Mouse (Mus musculus): ENCODE measurements at regions not wholly inside any gene's neighbourhood (a gene's known extent, or its start where the extent isn't known, plus 50 kb on each side); places are given as distances from the start of the nearest gene placed in this dataset.
A peak's percentile ranks its signal among the peaks of the same experiment; 100 is the strongest.

- no peak for ATAC-seq (replicated peaks; ENCODE audit: low FRiP score, poor library complexity, severe bottlenecking)
These were observed 99.4 kb upstream of the Gpr12 start for GRCm38 (mm10) chr5:146684429-146684828.

DNA sequence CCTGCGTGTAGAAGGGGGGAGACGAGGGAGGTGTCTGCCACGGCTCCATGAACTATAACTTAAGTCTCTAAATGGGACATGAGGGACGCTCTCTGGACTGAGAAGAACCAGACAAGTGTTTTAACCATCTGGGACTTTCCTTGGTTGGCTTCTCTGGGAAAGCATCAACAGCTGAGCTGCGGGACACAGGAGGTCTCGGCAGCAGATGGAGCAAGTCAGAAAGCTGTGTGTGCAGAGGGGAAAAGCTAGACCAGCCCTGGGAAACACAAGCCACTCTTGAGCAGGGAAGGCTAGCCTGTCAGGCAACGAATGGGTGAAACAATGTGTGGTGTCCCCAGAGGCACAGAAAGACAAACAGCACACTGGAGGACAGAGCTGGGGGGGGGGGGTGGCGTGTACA lies 98.5 kb upstream of the Gpr12 start:
- no peak for ATAC-seq (replicated peaks; ENCODE audit: low FRiP score, poor library complexity, severe bottlenecking)

DNA sequence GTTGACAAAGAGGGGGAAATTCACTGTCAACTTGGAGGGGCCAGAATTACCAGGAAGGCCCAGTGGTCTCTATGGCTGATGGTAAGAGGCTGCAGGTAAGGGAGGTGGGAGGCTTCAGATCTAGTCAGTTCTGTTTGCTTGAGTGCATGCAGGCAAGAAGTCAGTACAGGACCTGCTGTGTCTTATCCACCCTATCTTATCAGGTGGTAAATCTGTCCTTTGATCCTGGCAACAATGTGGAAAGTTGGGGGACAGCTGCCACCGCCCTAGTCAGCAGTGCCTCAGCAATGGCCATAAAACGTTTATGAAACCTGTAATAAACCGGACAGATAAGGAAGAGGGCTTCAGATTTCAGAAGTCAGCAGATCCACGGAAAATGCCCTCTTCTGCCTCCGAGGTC lies 97.9 kb upstream of the Gpr12 start:
- no peak for ATAC-seq (replicated peaks; ENCODE audit: low FRiP score, poor library complexity, severe bottlenecking)

GRCm38 (mm10) chr5:146681512-146681911 lies 96.5 kb upstream of the Gpr12 start:
- no peak for ATAC-seq (replicated peaks; ENCODE audit: low FRiP score, poor library complexity, severe bottlenecking)

DNA sequence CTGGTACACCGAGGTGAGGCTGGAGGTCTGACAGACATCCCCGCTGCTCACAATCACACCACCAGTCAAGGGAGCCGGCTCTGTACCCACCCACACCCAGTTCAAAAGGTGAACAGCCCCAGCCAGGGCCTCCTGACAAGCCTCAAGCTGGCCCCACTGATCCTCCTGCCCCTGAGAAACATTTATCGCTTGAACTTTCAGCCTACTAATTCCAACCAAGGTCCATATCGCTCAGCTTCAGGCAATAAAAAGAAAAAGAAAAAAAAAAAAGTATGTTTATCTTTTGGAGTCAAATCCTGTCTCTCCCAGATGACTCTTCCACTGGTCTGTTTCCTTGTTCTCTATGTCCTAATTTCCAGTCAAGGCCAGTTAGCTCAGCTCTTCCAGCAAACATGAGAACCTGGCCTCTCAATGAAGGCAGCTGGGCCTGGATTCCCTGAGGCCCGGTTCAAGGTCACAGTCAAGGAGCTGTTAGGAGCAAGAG lies 94.2 kb upstream of the Gpr12 start:
- ATAC-seq (replicated peaks; ENCODE audit: low FRiP score, poor library complexity, severe bottlenecking), result 0 out of 2 replicates have a peak, but pooled peaks have one; percentile 25

DNA sequence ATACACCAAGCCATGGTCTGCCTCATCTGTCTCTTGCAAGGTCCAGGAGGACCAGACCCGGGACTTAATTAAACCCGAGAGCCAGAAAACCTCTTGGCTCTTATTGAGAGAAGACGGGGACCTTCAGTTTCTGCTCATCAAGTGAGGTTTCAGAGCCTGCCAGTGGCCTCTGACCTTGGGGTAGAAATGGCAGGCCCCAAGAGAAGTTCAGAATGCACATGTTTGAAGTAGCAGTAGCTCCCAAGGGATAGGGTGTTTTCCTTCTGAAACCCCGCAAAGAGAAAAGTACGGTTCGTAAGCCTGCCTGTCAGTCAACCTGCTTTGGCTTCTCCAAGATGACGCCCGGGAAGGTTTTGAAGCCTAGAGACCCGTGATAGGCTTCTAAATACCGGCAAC lies 93.7 kb upstream of the Gpr12 start:
- ATAC-seq (replicated peaks; ENCODE audit: low FRiP score, poor library complexity, severe bottlenecking), result no peak

- ATAC-seq (replicated peaks; ENCODE audit: low FRiP score, poor library complexity, severe bottlenecking), result no peak
These were observed 93.2 kb upstream of the Gpr12 start for GRCm38 (mm10) chr5:146678049-146678774.

DNA sequence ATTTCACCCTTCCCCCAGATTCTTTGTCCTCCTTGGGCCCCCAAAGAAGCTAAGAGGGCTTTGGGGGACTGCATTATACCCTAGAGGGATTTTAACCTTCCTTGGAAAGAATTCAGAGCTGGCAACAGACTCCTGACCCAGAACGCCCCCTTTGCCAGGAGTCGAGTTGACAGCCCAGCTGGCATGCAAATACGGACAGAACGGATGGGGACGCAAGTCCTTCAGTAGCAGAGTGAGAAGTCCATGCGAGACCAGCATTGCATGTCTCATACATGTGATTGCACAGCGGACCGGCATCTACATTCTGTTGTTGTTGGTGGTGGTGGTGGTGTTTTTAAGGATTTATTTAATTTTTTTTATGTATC lies 92.1 kb upstream of the Gpr12 start:
- no peak for ATAC-seq (replicated peaks; ENCODE audit: low FRiP score, poor library complexity, severe bottlenecking)

GRCm38 (mm10) chr5:146676470-146677150 lies 91.6 kb upstream of the Gpr12 start:
- no peak for ATAC-seq (replicated peaks; ENCODE audit: low FRiP score, poor library complexity, severe bottlenecking)

DNA sequence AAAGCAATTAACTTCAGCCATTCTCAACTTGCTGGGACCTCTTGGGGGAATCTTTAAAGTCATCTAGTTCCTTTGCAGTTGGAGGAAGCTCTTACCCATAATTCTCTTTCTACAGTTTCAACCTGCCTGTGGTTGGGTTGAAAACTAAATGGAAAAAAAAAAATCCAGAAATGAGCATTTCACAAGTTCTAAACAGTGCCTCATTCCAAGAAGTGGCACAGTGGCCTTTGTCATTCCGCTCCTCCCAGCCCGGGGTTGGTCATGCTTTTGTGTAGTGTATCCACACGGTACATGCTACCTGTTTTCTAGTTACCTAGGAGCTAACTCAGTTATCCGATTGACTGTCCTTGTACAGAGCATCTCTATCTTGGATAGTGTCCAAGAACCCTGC lies 90.8 kb upstream of the Gpr12 start:
- ATAC-seq (replicated peaks; ENCODE audit: low FRiP score, poor library complexity, severe bottlenecking), result no peak

DNA sequence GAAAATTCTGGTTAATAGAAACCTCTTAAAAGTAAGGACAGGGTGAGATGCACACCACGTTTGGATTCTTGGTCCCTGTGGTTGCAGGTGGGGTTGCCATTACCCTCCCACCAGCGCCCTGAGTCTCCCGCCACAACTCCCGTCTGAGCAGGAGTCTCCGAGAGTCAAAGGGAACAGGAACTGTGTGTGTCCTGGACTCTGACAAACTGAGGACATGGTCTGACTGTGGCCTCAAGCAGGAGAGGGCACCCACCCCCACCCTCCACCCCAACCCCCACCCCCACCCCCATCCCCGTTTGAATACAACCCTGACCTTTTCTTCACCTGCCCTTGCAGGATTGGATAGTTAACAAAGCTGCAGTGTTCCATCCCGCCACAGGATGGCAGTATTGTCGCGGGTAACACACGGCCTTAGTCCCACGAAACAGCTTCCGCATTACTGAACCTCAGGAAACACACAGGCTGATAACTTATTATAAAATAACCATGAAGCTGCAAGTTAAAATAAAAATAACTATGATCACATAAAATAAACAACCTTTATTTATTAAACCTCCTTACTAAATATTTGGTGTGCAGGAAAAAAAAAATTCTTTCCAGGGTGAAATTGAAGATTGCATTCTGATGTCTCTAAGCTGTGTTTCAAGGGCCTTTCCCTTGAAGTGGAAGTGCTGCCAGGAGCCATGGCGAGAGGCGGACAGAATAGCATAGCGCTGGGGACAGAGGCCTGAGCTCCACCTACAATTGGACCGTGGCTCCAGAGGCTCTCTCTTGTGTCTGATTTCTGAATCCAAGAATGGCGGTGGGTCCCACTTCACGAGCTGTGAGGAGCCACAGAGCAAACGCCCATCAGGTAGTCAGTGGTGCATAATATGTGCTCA lies 90.2 kb upstream of the Gpr12 start:
- peak; percentile 83 for ATAC-seq (replicated peaks; ENCODE audit: low FRiP score, poor library complexity, severe bottlenecking)

- ATAC-seq (replicated peaks; ENCODE audit: low FRiP score, poor library complexity, severe bottlenecking), result no peak
These were observed 76.7 kb upstream of the Gpr12 start for GRCm38 (mm10) chr5:146661751-146662150.

- ATAC-seq (replicated peaks; ENCODE audit: low FRiP score, poor library complexity, severe bottlenecking), result no peak
These were observed 72.2 kb upstream of the Gpr12 start for GRCm38 (mm10) chr5:146657228-146657627.

DNA sequence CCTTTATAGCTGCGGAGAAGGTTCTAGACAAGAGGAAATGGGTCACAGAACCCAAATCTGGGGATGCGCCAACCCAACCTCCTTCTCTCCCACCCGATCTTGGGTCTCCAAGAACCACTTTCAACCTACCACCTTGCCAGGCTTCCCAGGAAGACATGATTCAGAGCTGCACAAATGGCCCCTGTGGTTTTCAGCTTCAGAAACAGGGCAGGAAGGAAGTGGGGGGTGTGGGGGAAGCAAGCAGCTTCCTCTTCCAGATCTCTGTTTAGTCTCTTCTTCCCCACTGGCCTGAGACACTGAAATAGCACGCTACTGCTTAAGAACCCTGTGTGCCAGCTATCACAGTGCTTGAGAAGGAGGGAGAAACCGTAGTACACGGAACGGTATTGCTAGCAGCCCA lies 70.4 kb upstream of the Gpr12 start:
- ATAC-seq (replicated peaks; ENCODE audit: low FRiP score, poor library complexity, severe bottlenecking), result no peak

DNA sequence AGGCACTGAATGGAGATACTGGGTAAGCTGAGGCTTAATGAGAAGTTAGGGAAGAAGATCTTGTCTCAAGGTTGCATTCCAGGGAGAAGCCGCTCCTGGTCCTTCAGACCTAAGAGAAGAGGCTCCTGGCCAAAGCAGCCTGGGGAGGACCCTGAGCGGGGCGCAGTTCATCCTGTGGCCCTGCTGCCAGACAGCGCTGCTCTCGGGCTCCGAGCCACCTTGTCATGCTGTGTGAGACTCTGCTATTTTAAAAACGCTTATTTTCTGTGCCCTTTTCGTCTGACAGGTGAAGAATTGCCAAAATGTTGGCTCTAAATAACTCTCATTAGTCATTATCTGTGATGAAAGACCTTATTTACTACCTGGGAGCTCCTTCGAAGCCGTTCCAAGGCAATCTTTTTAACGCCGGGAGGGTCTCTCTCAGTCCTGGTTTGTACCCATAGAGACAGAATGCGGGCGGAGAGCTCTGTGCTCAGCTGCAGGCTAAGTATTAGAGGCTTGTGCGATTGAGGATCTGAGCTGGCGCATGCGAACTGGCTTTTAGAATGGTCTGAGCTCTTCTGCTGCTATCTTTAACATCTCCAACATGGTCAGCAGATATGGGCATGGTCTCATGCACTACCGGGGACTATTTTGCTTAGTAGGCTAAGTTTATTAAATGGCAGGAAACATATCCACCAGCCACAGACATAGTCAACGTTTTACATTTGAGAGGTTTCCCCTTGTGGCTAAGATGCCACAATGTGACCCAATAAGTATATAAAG lies 68.8 kb upstream of the Gpr12 start:
- no peak for ATAC-seq (replicated peaks; ENCODE audit: low FRiP score, poor library complexity, severe bottlenecking)

GRCm38 (mm10) chr5:146652874-146653273 lies 67.8 kb upstream of the Gpr12 start:
- no peak for ATAC-seq (replicated peaks; ENCODE audit: low FRiP score, poor library complexity, severe bottlenecking)

DNA sequence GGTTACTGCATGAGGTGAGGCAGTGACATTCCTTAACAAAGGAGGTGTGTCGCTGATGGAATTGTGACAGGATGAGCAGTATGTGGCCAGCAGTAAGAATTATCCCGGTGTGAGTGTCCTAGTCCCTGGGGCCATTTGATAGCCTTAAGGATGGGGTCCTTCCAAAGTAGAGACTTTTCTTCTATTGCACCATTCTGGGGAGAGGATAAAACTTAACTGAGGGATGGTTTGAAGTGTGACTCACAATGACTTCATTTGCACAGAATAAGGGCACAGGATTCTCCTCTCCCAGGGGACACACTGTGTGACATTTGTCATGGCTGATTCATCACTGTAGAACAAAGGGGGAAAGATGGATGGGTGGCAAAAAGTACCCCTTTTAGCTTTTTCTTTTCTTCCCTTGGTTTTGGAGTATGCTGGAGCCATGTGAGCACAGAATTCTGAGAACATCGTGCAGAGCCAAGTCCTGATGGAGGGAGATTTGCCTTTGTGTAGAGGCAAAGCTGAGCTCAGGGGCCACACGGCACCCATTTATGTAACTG lies 63.6 kb upstream of the Gpr12 start:
- no peak for ATAC-seq (replicated peaks; ENCODE audit: low FRiP score, poor library complexity, severe bottlenecking)

- no peak for ATAC-seq (replicated peaks; ENCODE audit: low FRiP score, poor library complexity, severe bottlenecking)
These were observed 62.8 kb upstream of the Gpr12 start for GRCm38 (mm10) chr5:146647628-146648380.

GRCm38 (mm10) chr5:146644499-146644898 lies 59.5 kb upstream of the Gpr12 start:
- ATAC-seq (replicated peaks; ENCODE audit: low FRiP score, poor library complexity, severe bottlenecking), result no peak

Data from erythroblast, adult 5-6 weeks (primary cell).